Mouse (Mus musculus): ENCODE results near the gene Zfp1. TPM values are rescaled to one million over a fixed set of nuclear protein-coding genes. Genes with fewer than 3 reads are reported as not detected.

The Zfp1 gene
- polyA plus RNA-seq, 1 experiment from 2014 or later, result 11.7 TPM

DNA sequence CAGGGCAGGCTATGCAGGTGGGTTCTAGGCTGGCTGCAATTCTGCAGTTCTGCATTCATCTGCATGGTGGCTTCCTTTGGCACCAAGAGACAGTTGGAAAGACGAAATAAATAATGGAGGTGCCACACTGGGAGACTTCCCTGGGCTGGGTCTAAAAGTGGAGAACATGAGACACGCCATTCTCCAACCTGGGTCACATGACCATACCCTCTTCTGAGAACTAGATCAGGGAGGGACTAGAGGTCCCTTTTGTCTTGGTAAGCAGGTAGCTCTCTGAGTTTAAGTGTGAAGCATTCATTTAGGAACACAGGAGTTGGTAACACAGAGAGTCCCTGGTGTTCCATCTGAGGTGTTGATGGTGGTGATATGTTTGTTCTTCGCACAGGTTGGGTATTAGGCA lies 57.0 kb downstream of the Zfp1 start:
- Histone ChIP-seq H3K9me3 (replicated peaks) (no peaks in the 10 kb centered on the region), H3K4me3 (no peak overlapping the region), H3K4me1 (replicated peaks) (peaks cover 9% of the 10 kb centered on the region), H3K27ac (no peak overlapping the region), H3K27me3 (no peaks in the 10 kb centered on the region), H3K4me2 (no peak overlapping the region), H3K9ac (no peak overlapping the region), H3K36me3 (no peaks in the 10 kb centered on the region)
- WGBS, result 70% methylated on average over 3 of the region's 3 CpGs
- no peak for ATAC-seq (replicated peaks; ENCODE audit: insufficient number of reproducible peaks, insufficient read depth, low FRiP score, low read depth)

DNA sequence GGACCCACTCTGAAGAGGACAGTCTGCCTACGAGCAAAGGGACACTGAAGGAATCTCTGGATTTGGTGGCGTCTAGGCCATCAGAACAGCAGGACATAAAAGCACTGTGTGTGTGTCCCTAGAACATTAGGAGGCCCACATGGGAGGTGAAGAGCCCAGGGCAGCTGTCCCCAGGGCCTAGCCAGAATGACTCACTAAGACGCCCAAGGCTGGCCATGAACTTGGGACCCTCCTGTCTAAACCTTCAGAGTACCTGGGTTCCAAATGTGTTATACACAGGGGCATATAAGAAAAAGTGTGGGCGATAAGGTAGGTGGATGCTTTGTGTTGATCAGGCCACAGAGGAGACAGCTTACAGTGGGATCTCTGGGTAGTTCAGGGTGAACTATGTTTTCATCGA lies 57.5 kb downstream of the Zfp1 start:
- H3K9ac ChIP-seq, result no peak overlapping the region
- ATAC-seq (replicated peaks; ENCODE audit: insufficient number of reproducible peaks, insufficient read depth, low FRiP score, low read depth), result no peak
- peaks cover 9% of the 10 kb centered on the region for H3K4me1 ChIP-seq (replicated peaks)
- no peaks in the 10 kb centered on the region for H3K9me3 ChIP-seq (replicated peaks)
- H3K4me3 ChIP-seq, result no peak overlapping the region
- no peaks in the 10 kb centered on the region for H3K36me3 ChIP-seq
- H3K4me2 ChIP-seq, result no peak overlapping the region
- 89% methylated on average over 5 of the region's 5 CpGs for WGBS
- no peaks in the 10 kb centered on the region for H3K27me3 ChIP-seq
- H3K27ac ChIP-seq, result no peak overlapping the region

DNA sequence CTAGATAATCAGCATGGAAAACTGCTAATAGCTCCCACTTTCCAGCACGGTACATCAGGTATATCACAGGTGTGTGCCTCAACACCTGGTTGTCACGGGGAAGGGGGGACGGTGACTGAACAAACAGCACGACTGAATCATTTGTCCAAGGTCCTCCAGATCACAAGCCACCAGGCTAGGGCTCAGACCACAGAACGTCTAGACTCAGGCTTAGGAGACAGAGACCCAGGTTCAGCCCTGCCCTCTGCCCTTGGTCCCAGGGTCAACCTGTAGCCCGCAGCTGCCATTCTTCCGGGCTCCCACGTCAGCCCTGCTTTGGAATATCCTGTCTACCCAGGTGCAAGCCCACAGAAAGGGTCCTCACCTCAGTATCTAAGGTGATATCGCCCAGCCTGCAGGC lies 58.2 kb downstream of the Zfp1 start:
- no peak overlapping the region for H3K27ac ChIP-seq
- no peaks in the 10 kb centered on the region for H3K36me3 ChIP-seq
- 77% methylated on average over 9 of the region's 9 CpGs for WGBS
- H3K4me1 ChIP-seq (replicated peaks), result peaks cover 13% of the 10 kb centered on the region
- no peak overlapping the region for H3K4me3 ChIP-seq
- no peaks in the 10 kb centered on the region for H3K9me3 ChIP-seq (replicated peaks)
- no peak for ATAC-seq (replicated peaks; ENCODE audit: insufficient number of reproducible peaks, insufficient read depth, low FRiP score, low read depth)
- H3K4me2 ChIP-seq, result no peak overlapping the region
- no peaks in the 10 kb centered on the region for H3K27me3 ChIP-seq
- no peak overlapping the region for H3K9ac ChIP-seq

DNA sequence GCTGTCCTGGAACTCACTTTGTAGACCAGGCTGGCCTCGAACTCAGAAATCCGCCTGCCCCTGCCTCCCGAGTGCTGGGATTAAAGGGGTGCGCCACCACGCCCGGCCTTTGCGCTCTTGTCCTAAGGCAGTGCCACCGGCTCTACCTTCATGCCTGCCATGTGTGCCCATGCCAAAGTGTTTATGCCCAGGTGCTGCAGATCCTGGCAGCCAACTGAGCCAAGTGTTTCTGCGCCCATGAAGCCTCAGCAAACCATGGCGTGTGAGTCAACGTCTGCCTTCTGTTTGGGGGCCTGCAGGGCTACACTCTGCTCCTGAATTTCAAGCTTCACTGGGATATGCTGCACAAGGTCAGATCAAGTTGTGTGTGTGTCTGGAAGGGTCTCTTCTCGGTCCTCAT lies 61.4 kb downstream of the Zfp1 start:
- no peak overlapping the region for H3K4me3 ChIP-seq
- no peak overlapping the region for H3K4me2 ChIP-seq
- H3K4me1 ChIP-seq (replicated peaks), result peaks cover 15% of the 10 kb centered on the region
- H3K27me3 ChIP-seq, result no peaks in the 10 kb centered on the region
- H3K27ac ChIP-seq, result no peak overlapping the region
- no peak for ATAC-seq (replicated peaks; ENCODE audit: insufficient number of reproducible peaks, insufficient read depth, low FRiP score, low read depth)
- WGBS, result 90% methylated on average over 12 of the region's 12 CpGs
- H3K9ac ChIP-seq, result no peak overlapping the region
- H3K9me3 ChIP-seq (replicated peaks), result no peaks in the 10 kb centered on the region
- H3K36me3 ChIP-seq, result peaks cover 11% of the 10 kb centered on the region

DNA sequence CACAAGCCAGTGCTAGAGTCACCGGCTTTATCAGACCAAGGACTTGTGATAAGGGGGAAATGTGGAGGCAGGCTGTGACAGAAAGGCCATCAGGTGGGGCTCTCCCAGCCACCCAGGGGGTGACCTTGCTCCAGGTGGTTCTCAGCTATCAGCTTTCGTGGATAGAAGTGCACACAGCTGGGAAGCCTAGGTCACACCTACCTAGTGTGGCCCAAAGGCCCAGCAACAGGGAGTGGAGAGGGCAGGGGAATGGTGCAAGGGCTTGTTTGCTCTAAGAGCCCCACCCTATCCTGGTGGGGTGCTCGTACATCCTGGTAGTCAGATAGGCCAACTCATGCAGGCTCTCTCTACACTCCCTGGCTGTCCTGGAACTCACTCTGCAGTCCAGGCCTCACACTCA lies 62.0 kb downstream of the Zfp1 start:
- H3K27ac ChIP-seq, result no peak overlapping the region
- ATAC-seq (replicated peaks; ENCODE audit: insufficient number of reproducible peaks, insufficient read depth, low FRiP score, low read depth), result no peak
- 20% methylated on average over 3 of the region's 3 CpGs for WGBS
- H3K4me3 ChIP-seq, result no peak overlapping the region
- H3K4me2 ChIP-seq, result no peak overlapping the region
- H3K27me3 ChIP-seq, result no peaks in the 10 kb centered on the region
- no peaks in the 10 kb centered on the region for H3K9me3 ChIP-seq (replicated peaks)
- H3K36me3 ChIP-seq, result peaks cover 17% of the 10 kb centered on the region
- H3K9ac ChIP-seq, result no peak overlapping the region
- peaks cover 15% of the 10 kb centered on the region for H3K4me1 ChIP-seq (replicated peaks)

DNA sequence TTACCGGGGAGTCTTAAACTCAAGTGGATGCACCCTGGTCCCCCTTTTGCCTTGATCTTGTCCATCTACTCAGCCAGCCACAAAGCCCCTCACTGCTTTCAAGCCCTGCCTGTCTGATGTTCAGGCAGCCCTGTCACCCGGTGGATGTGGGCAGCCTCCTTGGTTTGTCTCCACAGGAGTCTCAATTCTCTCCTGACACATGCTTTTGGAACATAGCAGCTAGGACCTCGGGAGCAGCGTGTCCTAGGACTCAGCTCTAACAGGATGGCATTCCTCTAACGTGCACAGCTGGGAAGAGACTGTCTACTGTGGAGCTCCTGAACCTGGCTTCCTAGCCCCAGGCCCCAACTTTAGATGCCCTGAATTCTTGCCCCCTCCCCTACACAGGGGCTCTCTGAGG lies 62.5 kb downstream of the Zfp1 start:
- Histone ChIP-seq H3K27me3 (no peaks in the 10 kb centered on the region), H3K9me3 (replicated peaks) (no peaks in the 10 kb centered on the region), H3K27ac (no peak overlapping the region), H3K4me3 (no peak overlapping the region), H3K36me3 (peaks cover 21% of the 10 kb centered on the region), H3K4me1 (replicated peaks) (peaks cover 15% of the 10 kb centered on the region), H3K9ac (no peak overlapping the region), H3K4me2 (no peak overlapping the region)
- ATAC-seq (replicated peaks; ENCODE audit: insufficient number of reproducible peaks, insufficient read depth, low FRiP score, low read depth), result no peak
- WGBS, result 41% methylated on average over 5 of the region's 5 CpGs

DNA sequence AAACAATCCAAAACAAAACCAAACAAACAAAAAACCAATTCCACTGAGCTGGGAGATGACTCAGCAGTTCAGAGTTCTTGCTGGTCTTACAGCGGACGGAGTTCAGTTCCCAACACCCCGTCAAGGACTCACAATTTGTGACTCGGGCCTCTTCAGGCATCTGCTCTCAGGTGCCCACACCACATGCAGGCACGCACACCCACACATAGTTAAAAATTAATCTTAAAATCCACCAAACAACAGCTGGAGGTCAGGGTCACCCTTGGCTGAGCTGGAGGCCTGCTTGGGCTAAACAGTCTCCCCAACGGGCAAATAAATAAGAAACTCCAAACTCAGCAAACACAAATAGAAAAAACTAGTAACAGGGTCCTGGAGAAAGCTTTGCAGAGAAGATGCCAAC lies 65.1 kb downstream of the Zfp1 start:
- no peak for ATAC-seq (replicated peaks; ENCODE audit: insufficient number of reproducible peaks, insufficient read depth, low FRiP score, low read depth)
- WGBS, result 87% methylated on average over 6 of the region's 6 CpGs
- Histone ChIP-seq H3K27me3 (no peaks in the 10 kb centered on the region), H3K27ac (no peak overlapping the region), H3K9ac (no peak overlapping the region), H3K9me3 (replicated peaks) (no peaks in the 10 kb centered on the region), H3K4me3 (no peak overlapping the region), H3K36me3 (peaks cover 47% of the 10 kb centered on the region), H3K4me2 (no peak overlapping the region), H3K4me1 (replicated peaks) (peaks cover 19% of the 10 kb centered on the region)

DNA sequence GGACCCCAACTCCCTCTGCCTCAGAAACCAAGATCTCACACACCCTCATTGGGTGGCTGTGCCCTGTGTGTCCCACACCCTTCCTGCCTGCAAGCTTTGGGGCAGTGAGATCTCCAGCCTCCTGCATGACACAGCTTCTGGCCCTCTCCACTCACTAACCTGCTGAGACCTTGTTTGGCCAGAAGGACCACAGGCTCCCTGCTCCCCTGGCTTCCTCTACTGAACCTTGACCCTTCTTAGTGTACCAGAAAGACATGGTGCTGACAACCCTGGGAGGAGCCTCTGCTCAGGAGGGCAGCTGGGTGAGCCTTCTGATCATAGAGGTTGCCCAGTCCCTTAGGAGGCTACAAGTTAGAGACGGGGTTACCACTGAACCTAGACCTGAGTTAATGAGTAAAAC lies 66.0 kb downstream of the Zfp1 start:
- no peak overlapping the region for H3K4me2 ChIP-seq
- no peaks in the 10 kb centered on the region for H3K9me3 ChIP-seq (replicated peaks)
- peaks cover 19% of the 10 kb centered on the region for H3K4me1 ChIP-seq (replicated peaks)
- WGBS, result 96% methylated on average over 1 of the region's 1 CpGs
- ATAC-seq (replicated peaks; ENCODE audit: insufficient number of reproducible peaks, insufficient read depth, low FRiP score, low read depth), result no peak
- H3K27me3 ChIP-seq, result no peaks in the 10 kb centered on the region
- H3K9ac ChIP-seq, result no peak overlapping the region
- peaks cover 57% of the 10 kb centered on the region for H3K36me3 ChIP-seq
- H3K27ac ChIP-seq, result no peak overlapping the region
- H3K4me3 ChIP-seq, result no peak overlapping the region

DNA sequence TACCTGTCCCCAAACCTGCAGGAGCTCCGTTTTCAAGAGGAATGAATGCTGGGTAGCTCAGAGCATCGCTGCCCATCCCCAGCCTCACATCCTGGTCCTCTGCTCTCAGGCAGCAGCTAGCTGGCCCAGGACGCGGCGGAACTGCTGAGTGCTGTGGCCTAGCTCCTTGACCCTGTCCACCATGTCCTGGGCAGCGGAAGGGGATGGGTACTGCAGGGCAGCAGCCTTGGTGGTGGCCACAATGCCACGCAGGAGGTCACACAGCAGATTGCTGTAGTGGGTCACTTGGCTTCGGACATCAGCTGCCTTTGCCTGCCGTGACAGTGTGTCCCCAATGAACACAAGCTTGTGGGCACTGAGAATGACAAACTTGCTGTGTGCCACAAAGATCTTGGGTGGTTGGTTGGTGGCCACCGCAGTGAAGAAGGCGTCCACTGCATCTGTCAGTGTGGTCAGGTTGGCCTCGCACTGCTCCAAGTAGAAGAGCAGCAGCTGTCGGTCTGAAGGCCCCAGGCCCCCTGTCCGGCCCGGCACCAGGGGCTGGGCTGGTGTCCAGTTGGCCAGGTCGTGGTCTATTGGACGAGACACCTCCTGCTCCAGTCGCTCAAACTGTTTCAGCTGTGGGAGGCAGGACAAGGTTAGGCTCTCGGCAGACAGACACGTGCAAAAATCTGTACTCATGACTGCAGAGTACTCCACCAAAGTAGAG lies 67.7 kb downstream of the Zfp1 start:
- WGBS, result 87% methylated on average over 20 of the region's 20 CpGs

DNA sequence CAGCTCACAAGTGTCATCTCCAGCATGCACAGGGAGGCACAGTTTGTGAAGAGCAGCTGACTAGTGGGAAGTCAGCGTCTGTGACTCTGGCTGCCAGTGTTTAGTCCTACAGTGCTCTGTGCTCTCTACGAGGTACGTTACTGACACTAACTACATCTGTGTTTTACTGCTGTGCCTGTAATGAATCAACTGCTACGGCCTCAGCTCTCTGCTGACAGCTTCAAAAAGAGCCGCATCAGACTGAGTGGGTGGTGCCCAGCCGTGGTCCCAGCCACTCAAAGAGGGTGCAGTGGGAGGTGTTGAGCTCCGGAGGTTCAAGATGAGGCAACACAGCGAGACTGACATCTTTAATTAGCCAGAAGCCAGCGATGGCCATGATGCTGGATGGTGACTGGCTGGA lies 68.9 kb downstream of the Zfp1 start:
- no peak overlapping the region for H3K9ac ChIP-seq
- H3K27ac ChIP-seq, result no peak overlapping the region
- H3K4me3 ChIP-seq, result no peak overlapping the region
- no peaks in the 10 kb centered on the region for H3K9me3 ChIP-seq (replicated peaks)
- peaks cover 71% of the 10 kb centered on the region for H3K36me3 ChIP-seq
- no peak overlapping the region for H3K4me2 ChIP-seq
- peaks cover 28% of the 10 kb centered on the region for H3K4me1 ChIP-seq (replicated peaks)
- WGBS, result 40% methylated on average over 9 of the region's 9 CpGs
- no peak for ATAC-seq (replicated peaks; ENCODE audit: insufficient number of reproducible peaks, insufficient read depth, low FRiP score, low read depth)
- no peaks in the 10 kb centered on the region for H3K27me3 ChIP-seq

More for the DNA sequence above, 67.7 kb downstream of the Zfp1 start:
- Histone ChIP-seq H3K4me2 (no peak overlapping the region), H3K4me3 (no peak overlapping the region), H3K27me3 (no peaks in the 10 kb centered on the region), H3K27ac (no peak overlapping the region), H3K36me3 (peaks cover 71% of the 10 kb centered on the region), H3K9me3 (replicated peaks) (no peaks in the 10 kb centered on the region), H3K9ac (no peak overlapping the region), H3K4me1 (replicated peaks) (peaks cover 20% of the 10 kb centered on the region)
- ATAC-seq (replicated peaks; ENCODE audit: insufficient number of reproducible peaks, insufficient read depth, low FRiP score, low read depth), result no peak

DNA sequence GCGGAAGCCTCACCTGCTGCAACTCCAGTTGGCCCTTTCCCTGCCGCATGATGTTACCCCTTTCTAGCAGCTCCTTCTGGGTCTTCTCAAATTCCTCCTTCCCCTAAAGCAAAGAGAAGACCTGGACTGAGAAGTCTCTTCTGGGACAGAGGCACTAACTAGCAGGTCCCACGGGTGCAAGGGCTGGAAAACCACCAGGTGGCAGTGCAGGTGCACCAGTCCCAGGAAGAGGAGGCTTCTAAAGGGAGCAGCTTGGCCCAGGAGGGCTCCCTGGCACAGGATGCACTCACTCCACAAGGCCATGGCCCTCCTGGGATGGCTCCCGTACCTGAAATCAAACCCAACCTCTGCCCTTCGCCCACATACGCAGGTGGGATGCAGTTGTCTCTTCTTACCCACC lies 69.4 kb downstream of the Zfp1 start:
- no peak overlapping the region for H3K9ac ChIP-seq
- no peak overlapping the region for H3K4me3 ChIP-seq
- no peaks in the 10 kb centered on the region for H3K27me3 ChIP-seq
- peaks cover 33% of the 10 kb centered on the region for H3K4me1 ChIP-seq (replicated peaks)
- H3K9me3 ChIP-seq (replicated peaks), result no peaks in the 10 kb centered on the region
- H3K4me2 ChIP-seq, result no peak overlapping the region
- WGBS, result 75% methylated on average over 6 of the region's 6 CpGs
- H3K36me3 ChIP-seq, result peaks cover 71% of the 10 kb centered on the region
- no peak for ATAC-seq (replicated peaks; ENCODE audit: insufficient number of reproducible peaks, insufficient read depth, low FRiP score, low read depth)
- H3K27ac ChIP-seq, result no peak overlapping the region

DNA sequence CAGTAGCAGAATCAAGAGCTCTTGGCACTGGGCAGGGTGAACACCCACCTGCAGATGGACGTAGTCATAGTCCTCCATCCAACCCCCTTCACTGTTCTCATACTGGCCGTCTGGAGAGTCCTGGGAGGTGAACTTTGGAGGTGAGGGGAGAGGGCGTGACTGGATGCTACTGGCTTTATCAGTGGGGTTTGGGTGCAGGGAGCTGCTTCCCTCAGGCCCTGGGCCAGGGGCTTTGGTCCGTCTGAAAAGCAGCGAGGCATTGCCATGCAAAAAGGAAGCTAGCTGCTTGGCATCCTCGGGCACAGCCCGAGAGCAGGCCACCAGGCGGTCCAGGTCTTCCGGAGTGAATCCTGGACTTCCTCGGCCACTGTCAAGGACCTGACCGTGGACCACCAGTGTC lies 70.1 kb downstream of the Zfp1 start:
- H3K27ac ChIP-seq, result no peak overlapping the region
- no peak overlapping the region for H3K4me3 ChIP-seq
- no peak overlapping the region for H3K9ac ChIP-seq
- ATAC-seq (replicated peaks; ENCODE audit: insufficient number of reproducible peaks, insufficient read depth, low FRiP score, low read depth), result no peak
- peaks cover 40% of the 10 kb centered on the region for H3K4me1 ChIP-seq (replicated peaks)
- 86% methylated on average over 11 of the region's 11 CpGs for WGBS
- peaks cover 69% of the 10 kb centered on the region for H3K36me3 ChIP-seq
- H3K27me3 ChIP-seq, result no peaks in the 10 kb centered on the region
- H3K9me3 ChIP-seq (replicated peaks), result no peaks in the 10 kb centered on the region
- no peak overlapping the region for H3K4me2 ChIP-seq

Data from heart, embryonic 15.5 days (tissue).